Mouse (Mus musculus) limb, embryonic 13.5 days (tissue): ENCODE results near the gene Nipbl. TPM values are rescaled to one million over a fixed set of nuclear protein-coding genes. Genes with fewer than 3 reads are reported as not detected.
A peak's percentile ranks its signal among the peaks of the same experiment; 100 is the strongest.

Source experiments
- ATAC-seq: fragments of 200-750 bp; cut with Nextera tagmentation; 2 replicates; pipeline ENCODE4 v1.8.0; 2017; ENCODE audit warnings: low read depth, moderate number of reproducible peaks, moderate TSS enrichment; ENCODE audit not compliant: low FRiP score
- H3K27ac ChIP-seq: fragments of 300-500 bp; sonication (generic); 2 replicates; pipeline ENCODE4 v1.5.1; 2015; ENCODE audit warnings: inconsistent platforms, mild to moderate bottlenecking, moderate library complexity
- H3K27me3 ChIP-seq: fragments of 300-500 bp; sonication (generic); 2 replicates; pipeline ENCODE4 v1.6.1; 2015; ENCODE audit warnings: mild to moderate bottlenecking, inconsistent platforms
- H3K36me3 ChIP-seq: fragments of 300-500 bp; sonication (generic); 2 replicates; pipeline ENCODE4 v1.6.1; 2015; ENCODE audit warnings: inconsistent platforms, mild to moderate bottlenecking, moderate library complexity
- H3K4me1 ChIP-seq: fragments of 300-500 bp; sonication (generic); 2 replicates; pipeline ENCODE4 v1.6.1; 2015; ENCODE audit warnings: inconsistent platforms
- H3K4me2 ChIP-seq: fragments of 300-500 bp; sonication (generic); replicated peaks from 2 replicates; pipeline ENCODE4 v1.6.1; 2015; ENCODE audit warnings: inconsistent platforms, mild to moderate bottlenecking, moderate library complexity
- H3K4me3 ChIP-seq: fragments of 300-500 bp; sonication (generic); 2 replicates; pipeline ENCODE4 v1.5.1; 2015; ENCODE audit warnings: moderate library complexity, mild to moderate bottlenecking, inconsistent platforms
- H3K9ac ChIP-seq: fragments of 300-500 bp; sonication (generic); 2 replicates; pipeline ENCODE4 v1.6.1; 2015; ENCODE audit warnings: mild to moderate bottlenecking, inconsistent platforms
- H3K9me3 ChIP-seq: fragments of 300-500 bp; sonication (generic); 2 replicates; pipeline ENCODE4 v1.6.1; 2016; ENCODE audit warnings: inconsistent platforms
- WGBS: fragments of 180-500 bp; shearing (Covaris S2); methylation state at CpG from one replicate; pipeline ENCODE4 v1.1.7; 2015; 5-methylcytosine and 5-hydroxymethylcytosine counted together
- polyA plus RNA-seq: library from polyadenylated mRNA; unstranded; fragments of >200 nt; fragmentation: Nextera tagmentation; extraction: Ambion mirVana; gene quantifications from 2 replicates; pipeline ENCODE4 v1.2.1, GENCODE M21; 2015

The Nipbl gene
- polyA plus RNA-seq, 1 experiment from 2014 or later = 20.8 TPM

- H3K9me3 ChIP-seq = no peaks in the 10 kb centered on the region
- 0 out of 2 replicates have a peak overlapping the region, but pooled peaks have one; percentile 48 for H3K27ac ChIP-seq
- peak overlapping the region; percentile 100 for H3K9ac ChIP-seq
- WGBS = under 1% methylated on average over 19 of the region's 19 CpGs
- H3K36me3 ChIP-seq = no peaks in the 10 kb centered on the region
- peaks cover 23% of the 10 kb centered on the region for H3K4me1 ChIP-seq
- H3K4me3 ChIP-seq = peak overlapping the region; percentile 96
- no peak for ATAC-seq
- H3K27me3 ChIP-seq = no peaks in the 10 kb centered on the region
- H3K4me2 ChIP-seq = peak overlapping the region; percentile 97
These were observed 1.7 kb upstream of the Nipbl start for GRCm38 (mm10) chr15:8445951-8446419.

GRCm38 (mm10) chr15:8444890-8445597 lies 781 bp upstream of the Nipbl start:
- no peaks in the 10 kb centered on the region for H3K9me3 ChIP-seq
- H3K4me3 ChIP-seq = peak overlapping the region; percentile 96
- H3K4me1 ChIP-seq = peaks cover 23% of the 10 kb centered on the region
- no peaks in the 10 kb centered on the region for H3K36me3 ChIP-seq
- peak overlapping the region; percentile 100 for H3K9ac ChIP-seq
- WGBS = under 1% methylated on average over 49 of the region's 57 CpGs
- ATAC-seq = peak; percentile 67
- H3K27ac ChIP-seq = peak overlapping the region; percentile 99
- no peaks in the 10 kb centered on the region for H3K27me3 ChIP-seq
- H3K4me2 ChIP-seq = peak overlapping the region; percentile 97

- Histone ChIP-seq H3K4me1 (peaks cover 23% of the 10 kb centered on the region), H3K4me3 (peak overlapping the region; percentile 96), H3K27ac (peak overlapping the region; percentile 99), H3K27me3 (no peaks in the 10 kb centered on the region), H3K36me3 (no peaks in the 10 kb centered on the region), H3K9me3 (no peaks in the 10 kb centered on the region), H3K9ac (peak overlapping the region; percentile 100), H3K4me2 (peak overlapping the region; percentile 88)
- ATAC-seq = peak; percentile 38
- under 1% methylated on average over 40 of the region's 40 CpGs for WGBS
These were observed 916 bp downstream of the Nipbl start for GRCm38 (mm10) chr15:8443168-8443925.

GRCm38 (mm10) chr15:8442761-8443160 lies 1.5 kb downstream of the Nipbl start:
- no peak for ATAC-seq
- Histone ChIP-seq H3K4me3 (peak overlapping the region; percentile 96), H3K4me1 (peaks cover 20% of the 10 kb centered on the region), H3K4me2 (peak overlapping the region; percentile 88), H3K27me3 (no peaks in the 10 kb centered on the region), H3K36me3 (no peaks in the 10 kb centered on the region), H3K27ac (peak overlapping the region; percentile 33; the same call in 1 of the 2 replicates), H3K9me3 (no peaks in the 10 kb centered on the region), H3K9ac (peak overlapping the region; percentile 100)
- 2% methylated on average over 6 of the region's 6 CpGs for WGBS

- Histone ChIP-seq H3K4me3 (peak overlapping the region; percentile 96), H3K4me2 (peak overlapping the region; percentile 88), H3K27ac (no peak overlapping the region), H3K9me3 (no peaks in the 10 kb centered on the region), H3K9ac (peak overlapping the region; percentile 100), H3K4me1 (peaks cover 14% of the 10 kb centered on the region), H3K27me3 (no peaks in the 10 kb centered on the region), H3K36me3 (no peaks in the 10 kb centered on the region)
- 2% methylated on average over 11 of the region's 11 CpGs for WGBS
- ATAC-seq = no peak
These were observed 2.1 kb downstream of the Nipbl start for GRCm38 (mm10) chr15:8442156-8442555.

GRCm38 (mm10) chr15:8433239-8433947 lies 10.9 kb downstream of the Nipbl start:
- H3K27ac ChIP-seq = no peak overlapping the region
- H3K27me3 ChIP-seq = no peaks in the 10 kb centered on the region
- no peak overlapping the region for H3K4me2 ChIP-seq
- no peak overlapping the region for H3K9ac ChIP-seq
- ATAC-seq = no peak
- no peak overlapping the region for H3K4me3 ChIP-seq
- H3K9me3 ChIP-seq = no peaks in the 10 kb centered on the region
- H3K36me3 ChIP-seq = no peaks in the 10 kb centered on the region
- WGBS = 86% methylated on average over 2 of the region's 2 CpGs
- no peaks in the 10 kb centered on the region for H3K4me1 ChIP-seq

- Histone ChIP-seq H3K36me3 (no peaks in the 10 kb centered on the region), H3K4me3 (no peak overlapping the region), H3K27ac (no peak overlapping the region), H3K27me3 (no peaks in the 10 kb centered on the region), H3K9me3 (no peaks in the 10 kb centered on the region), H3K4me2 (no peak overlapping the region), H3K9ac (no peak overlapping the region), H3K4me1 (no peaks in the 10 kb centered on the region)
- no peak for ATAC-seq
- 84% methylated on average over 2 of the region's 2 CpGs for WGBS
These were observed 11.7 kb downstream of the Nipbl start for GRCm38 (mm10) chr15:8432534-8432933.

GRCm38 (mm10) chr15:8429502-8429901 lies 14.8 kb downstream of the Nipbl start:
- H3K27me3 ChIP-seq = no peaks in the 10 kb centered on the region
- no peak overlapping the region for H3K4me3 ChIP-seq
- no peaks in the 10 kb centered on the region for H3K36me3 ChIP-seq
- no peak overlapping the region for H3K9ac ChIP-seq
- no peak overlapping the region for H3K27ac ChIP-seq
- 78% methylated on average over 5 of the region's 5 CpGs for WGBS
- ATAC-seq = no peak
- H3K4me2 ChIP-seq = no peak overlapping the region
- H3K4me1 ChIP-seq = no peaks in the 10 kb centered on the region
- H3K9me3 ChIP-seq = no peaks in the 10 kb centered on the region

GRCm38 (mm10) chr15:8420909-8421308 lies 23.4 kb downstream of the Nipbl start:
- no peak for ATAC-seq
- WGBS = 32% methylated on average over 6 of the region's 6 CpGs
- Histone ChIP-seq H3K4me2 (no peak overlapping the region), H3K36me3 (peaks cover 3% of the 10 kb centered on the region; the same call in 1 of the 2 replicates), H3K9ac (no peak overlapping the region), H3K4me3 (no peak overlapping the region), H3K27ac (no peak overlapping the region), H3K9me3 (no peaks in the 10 kb centered on the region), H3K4me1 (no peaks in the 10 kb centered on the region; the same call in 1 of the 2 replicates), H3K27me3 (no peaks in the 10 kb centered on the region)

GRCm38 (mm10) chr15:8416500-8417138 lies 27.6 kb downstream of the Nipbl start:
- no peaks in the 10 kb centered on the region for H3K9me3 ChIP-seq
- H3K4me3 ChIP-seq = no peak overlapping the region
- 72% methylated on average over 4 of the region's 4 CpGs for WGBS
- peaks cover 3% of the 10 kb centered on the region; the same call in 1 of the 2 replicates for H3K36me3 ChIP-seq
- no peak overlapping the region for H3K27ac ChIP-seq
- H3K4me2 ChIP-seq = no peak overlapping the region
- ATAC-seq = no peak
- no peaks in the 10 kb centered on the region for H3K27me3 ChIP-seq
- H3K9ac ChIP-seq = no peak overlapping the region
- no peaks in the 10 kb centered on the region for H3K4me1 ChIP-seq

GRCm38 (mm10) chr15:8413356-8413755 lies 30.9 kb downstream of the Nipbl start:
- no peak overlapping the region for H3K4me2 ChIP-seq
- H3K9ac ChIP-seq = no peak overlapping the region
- no peak for ATAC-seq
- WGBS = 91% methylated on average over 3 of the region's 3 CpGs
- H3K9me3 ChIP-seq = no peaks in the 10 kb centered on the region
- no peak overlapping the region for H3K4me3 ChIP-seq
- H3K27ac ChIP-seq = no peak overlapping the region
- H3K4me1 ChIP-seq = no peaks in the 10 kb centered on the region
- H3K36me3 ChIP-seq = peaks cover 3% of the 10 kb centered on the region; the same call in 1 of the 2 replicates
- no peaks in the 10 kb centered on the region for H3K27me3 ChIP-seq
